Mouse (Mus musculus): ENCODE data around the gene Tomm34. TPM values are rescaled to one million over a fixed set of nuclear protein-coding genes. Genes with fewer than 3 reads are reported as not detected.

Gene Tomm34
- total RNA-seq, 2 experiments from 2014 or later = 72.6 to 72.8 TPM

- intact Hi-C loops (cut with DNase I) = no loop called here
- no peak for DNase-seq (ENCODE audit: low spot score in 2 of 2)
Observed at GRCm38 (mm10) chr2:164022104-164022503, 48.9 kb downstream of the Tomm34 start.

GRCm38 (mm10) chr2:164019943-164020342, 51.0 kb downstream of the Tomm34 start:
- intact Hi-C loops (cut with DNase I) = no loop called here
- DNase-seq (ENCODE audit: low spot score in 2 of 2) = no peak

- intact Hi-C loops (cut with DNase I) = no loop called here
- DNase-seq (ENCODE audit: low spot score in 2 of 2) = no peak
Observed at GRCm38 (mm10) chr2:164018910-164019309, 52.1 kb downstream of the Tomm34 start.

GRCm38 (mm10) chr2:164015304-164015703, 55.7 kb downstream of the Tomm34 start:
- no peak for DNase-seq (ENCODE audit: low spot score in 2 of 2)
- intact Hi-C loops (cut with DNase I) = no loop called here

GRCm38 (mm10) chr2:164010944-164011343, 60.0 kb downstream of the Tomm34 start:
- intact Hi-C loops (cut with DNase I) = no loop called here
- no peak for DNase-seq (ENCODE audit: low spot score in 2 of 2)

GRCm38 (mm10) chr2:164010496-164010895, 60.5 kb downstream of the Tomm34 start:
- DNase-seq (ENCODE audit: low spot score in 2 of 2) = no peak

GRCm38 (mm10) chr2:164009227-164009626, 61.7 kb downstream of the Tomm34 start:
- DNase-seq (ENCODE audit: low spot score in 2 of 2) = no peak
- intact Hi-C loops (cut with DNase I) = no loop called here

More at GRCm38 (mm10) chr2:164010496-164010895, 60.5 kb downstream of the Tomm34 start:
- intact Hi-C loops (cut with DNase I) = no loop called here

- no peak for DNase-seq (ENCODE audit: low spot score in 2 of 2)
Observed at GRCm38 (mm10) chr2:164007987-164008545, 62.9 kb downstream of the Tomm34 start.

GRCm38 (mm10) chr2:164007547-164007946, 63.4 kb downstream of the Tomm34 start:
- intact Hi-C loops (cut with DNase I) = no loop called here
- no peak for DNase-seq (ENCODE audit: low spot score in 2 of 2)

More at GRCm38 (mm10) chr2:164007987-164008545, 62.9 kb downstream of the Tomm34 start:
- intact Hi-C loops (cut with DNase I) = no loop called here

GRCm38 (mm10) chr2:164006932-164007331, 64.0 kb downstream of the Tomm34 start:
- no peak for DNase-seq (ENCODE audit: low spot score in 2 of 2)
- intact Hi-C loops (cut with DNase I) = no loop called here

GRCm38 (mm10) chr2:164004503-164004902, 66.5 kb downstream of the Tomm34 start:
- intact Hi-C loops (cut with DNase I) = no loop called here
- DNase-seq (ENCODE audit: low spot score in 2 of 2) = no peak

Other genes starting within 250 kb of the Tomm34 start
- gene Kcnk15, start 217.5 kb downstream of the Tomm34 start, total RNA-seq (2021) = under 1 TPM in 1 of 2 experiments, not detected in 1; 0.54 TPM
- gene Rims4, start 152.5 kb downstream of the Tomm34 start, total RNA-seq (2021) = 10 to 100 TPM; 86.6 to 94.5 TPM
- 100 to 1,000 TPM; 422 to 471 TPM for gene Ywhab, start 76.2 kb downstream of the Tomm34 start, total RNA-seq (2021)
- gene Pabpc1l, start 45.7 kb downstream of the Tomm34 start, total RNA-seq (2021) = 1 to 10 TPM in 1 of 2 experiments, under 1 TPM in 1; 0.44 to 2.0 TPM
- 10 to 100 TPM; 31.1 to 39.7 TPM for gene Stk4, start 847 bp downstream of the Tomm34 start, total RNA-seq (2021)
- 10 to 100 TPM; 15.7 to 20.3 TPM for gene Kcns1, start 99.9 kb upstream of the Tomm34 start, total RNA-seq (2021)
- gene Wfdc5, start 111.6 kb upstream of the Tomm34 start, total RNA-seq (2021) = not detected
- not detected for gene Wfdc12, start 119.4 kb upstream of the Tomm34 start, total RNA-seq (2021)
- not detected for gene Wfdc15a, start 129.0 kb upstream of the Tomm34 start, total RNA-seq (2021)
- gene Wfdc15b, start 150.5 kb upstream of the Tomm34 start, total RNA-seq (2021) = not detected
- not detected for gene Svs2, start 167.3 kb upstream of the Tomm34 start, total RNA-seq (2021)
- gene Svs3b, start 185.5 kb upstream of the Tomm34 start, total RNA-seq (2021) = not detected
- gene Svs4, start 207.3 kb upstream of the Tomm34 start, total RNA-seq (2021) = not detected
- not detected for gene Svs3a, start 218.1 kb upstream of the Tomm34 start, total RNA-seq (2021)
- gene Svs6, start 245.6 kb upstream of the Tomm34 start, total RNA-seq (2021) = not detected

All from left cerebral cortex, postnatal 36 days (tissue).